Mouse (Mus musculus): Measurements from ENCODE around the gene Ptprf. TPM values are rescaled to one million over a fixed set of nuclear protein-coding genes. Genes with fewer than 3 reads are reported as not detected.

Ptprf gene
- total RNA-seq (2015; ENCODE audit: low replicate concordance) (0.84 TPM in 1 of 2 replicates, not detected in the other), total RNA-seq (2017; ENCODE audit: low replicate concordance) (0.13 TPM in 1 of 2 replicates, not detected in the other)

- ATAC-seq (replicated peaks; ENCODE audit: low FRiP score, poor library complexity, severe bottlenecking): no peak
Observed at GRCm38 (mm10) chr4:118291231-118291630, at the start of gene Ptprf. Gene Ptprf, minus strand, starts transcription at chr4:118291405.

- ATAC-seq (replicated peaks; ENCODE audit: low FRiP score, poor library complexity, severe bottlenecking): no peak
Observed at GRCm38 (mm10) chr4:118336658-118337057, 45.5 kb upstream of the Ptprf start.

DNA sequence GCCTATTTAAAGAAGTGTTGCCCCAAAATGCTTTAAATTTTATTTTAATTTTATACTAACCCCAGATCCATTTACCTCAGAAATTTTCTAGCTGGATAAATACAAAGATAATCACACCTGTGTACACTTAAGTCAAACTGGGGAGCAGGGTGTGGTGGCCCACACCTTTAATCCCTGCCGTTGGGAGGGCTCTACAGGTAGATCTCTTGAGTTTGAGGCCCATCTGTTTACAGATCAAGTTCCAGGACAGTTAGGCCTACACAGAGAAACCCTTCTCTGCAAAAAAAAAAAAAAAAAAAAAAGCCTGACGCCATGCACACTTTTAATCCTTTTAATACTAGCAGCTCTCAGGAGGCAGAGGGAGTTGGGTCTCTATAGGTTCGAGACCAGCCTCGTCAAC, 44.8 kb upstream of the Ptprf start:
- no peak for ATAC-seq (replicated peaks; ENCODE audit: low FRiP score, poor library complexity, severe bottlenecking)

DNA sequence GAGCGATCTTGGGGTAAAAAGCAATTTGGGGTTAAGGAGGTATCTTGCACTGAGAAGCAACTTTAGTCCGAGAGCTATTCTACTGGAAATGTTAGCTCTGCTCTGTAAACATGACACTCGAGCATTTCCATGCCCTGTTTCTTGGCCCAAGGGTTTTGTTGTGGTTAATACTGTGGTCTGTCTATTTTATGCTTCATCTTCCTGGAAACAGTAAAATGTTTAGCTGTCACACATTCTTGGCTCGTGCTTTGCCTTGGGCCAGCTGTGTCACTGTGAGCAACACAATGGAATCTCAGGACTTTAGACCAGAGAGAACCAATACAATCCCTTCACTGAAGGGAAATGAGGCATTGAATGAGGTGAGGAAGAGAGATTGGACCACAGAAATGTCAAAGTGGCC, 40.6 kb upstream of the Ptprf start:
- no peak for ATAC-seq (replicated peaks; ENCODE audit: low FRiP score, poor library complexity, severe bottlenecking)

DNA sequence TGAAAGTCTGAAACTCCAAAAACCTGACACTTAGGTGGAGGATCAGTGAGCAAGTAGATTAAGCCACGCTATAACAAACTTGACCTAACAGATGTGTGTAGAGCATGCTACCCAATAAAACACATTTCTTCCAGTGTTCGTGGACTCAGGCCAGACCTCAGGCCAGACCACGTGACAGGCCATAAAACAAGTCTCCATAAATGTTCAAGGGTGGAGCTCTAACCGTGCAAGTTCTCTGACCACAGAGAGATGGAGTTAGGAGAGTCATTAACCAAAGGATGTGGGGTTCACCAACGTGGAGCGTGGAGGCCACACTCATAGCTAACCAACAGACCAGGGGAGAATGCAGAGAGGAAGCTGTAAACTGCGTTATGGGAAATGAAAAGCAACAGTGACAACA, 35.3 kb upstream of the Ptprf start:
- no peak for ATAC-seq (replicated peaks; ENCODE audit: low FRiP score, poor library complexity, severe bottlenecking)

- ATAC-seq (replicated peaks; ENCODE audit: low FRiP score, poor library complexity, severe bottlenecking): no peak
Observed at GRCm38 (mm10) chr4:118320636-118321035, 29.4 kb upstream of the Ptprf start.

DNA sequence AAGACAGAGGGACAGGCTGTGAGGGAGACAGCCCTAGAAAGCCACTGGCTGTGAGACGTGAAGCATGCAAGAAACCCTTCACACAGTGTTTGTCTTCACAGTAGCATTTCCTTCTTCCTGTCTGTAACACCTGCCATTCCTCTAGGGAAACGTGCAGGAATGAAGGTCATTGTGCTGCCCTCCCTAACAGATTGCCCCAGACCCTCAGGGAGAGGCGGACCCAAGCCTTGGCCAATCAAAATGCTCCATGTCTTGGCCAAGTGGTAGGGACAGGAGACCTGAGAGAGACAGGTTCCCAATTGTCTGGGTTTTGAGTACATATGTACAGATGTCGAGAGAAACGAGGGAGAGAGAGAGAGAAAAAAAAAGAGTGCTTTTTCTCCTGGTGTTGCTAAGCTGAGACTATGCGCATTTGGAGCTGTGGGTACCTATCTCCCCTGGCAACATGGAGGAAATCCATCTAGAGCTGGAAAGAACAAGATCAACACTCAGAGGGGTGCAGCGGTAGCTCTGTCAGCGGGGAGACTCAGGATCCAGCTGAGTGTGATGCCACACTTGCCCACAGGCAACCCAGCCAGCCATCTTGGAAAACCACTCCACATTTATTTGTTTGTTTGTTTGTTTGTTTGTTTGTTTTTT, 28.6 kb upstream of the Ptprf start:
- ATAC-seq (replicated peaks; ENCODE audit: low FRiP score, poor library complexity, severe bottlenecking): no peak

- no peak for ATAC-seq (replicated peaks; ENCODE audit: low FRiP score, poor library complexity, severe bottlenecking)
Observed at GRCm38 (mm10) chr4:118316662-118317061, 25.5 kb upstream of the Ptprf start.

DNA sequence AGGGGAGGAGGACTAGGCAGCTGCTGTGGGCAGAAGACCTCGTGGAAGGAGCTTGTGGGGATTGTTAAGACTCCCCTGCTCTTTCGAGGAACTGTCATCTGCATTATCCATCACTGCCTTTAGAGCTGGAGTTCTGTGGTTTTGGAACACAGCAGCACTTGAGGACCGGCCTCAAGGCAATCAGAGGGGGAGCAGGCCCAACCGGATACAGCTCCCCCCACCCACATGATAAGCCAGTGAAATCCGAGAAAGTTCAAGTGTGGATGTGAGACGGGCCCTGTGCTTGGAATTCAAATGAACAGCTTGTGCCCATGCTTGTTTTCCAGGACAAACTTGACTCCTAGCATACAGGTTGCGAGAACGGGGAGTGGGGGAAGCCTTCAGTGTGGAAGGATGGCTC, 24.1 kb upstream of the Ptprf start:
- ATAC-seq (replicated peaks; ENCODE audit: low FRiP score, poor library complexity, severe bottlenecking): no peak

- no peak for ATAC-seq (replicated peaks; ENCODE audit: low FRiP score, poor library complexity, severe bottlenecking)
Observed at GRCm38 (mm10) chr4:118310461-118310860, 19.3 kb upstream of the Ptprf start.

DNA sequence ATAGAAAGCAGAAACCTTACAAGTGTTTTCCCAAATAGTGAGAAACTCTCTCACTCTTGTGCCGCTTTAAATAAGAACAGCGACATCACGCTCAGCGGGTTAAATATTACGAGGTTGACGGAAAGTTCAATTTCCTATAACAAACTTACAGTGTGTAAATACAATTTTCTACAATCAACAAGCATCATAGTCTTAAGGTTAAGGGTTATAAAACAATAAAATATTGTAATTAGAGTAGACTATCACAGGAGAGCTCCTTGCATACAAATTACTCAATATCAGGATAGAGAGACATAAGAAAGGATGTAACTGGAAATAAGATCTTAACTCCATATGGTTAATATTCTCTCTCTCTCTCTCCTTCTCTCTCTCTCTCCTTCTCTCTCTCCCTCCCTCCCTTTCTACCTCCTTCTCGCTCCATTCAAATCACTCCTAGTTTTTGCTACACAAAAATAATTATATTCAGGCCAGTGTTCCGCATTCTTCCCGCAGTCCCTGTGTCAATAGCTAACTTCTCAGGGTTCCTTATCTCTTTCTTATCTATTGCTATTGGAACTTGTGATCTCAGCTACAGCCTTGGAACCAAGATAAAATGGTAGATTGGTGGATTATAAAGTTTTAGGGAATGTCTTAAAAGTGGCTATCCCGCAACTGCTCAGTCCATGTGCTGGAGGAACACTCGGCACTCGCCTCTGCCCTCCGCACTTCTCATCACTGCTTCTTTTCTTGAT, 16.5 kb upstream of the Ptprf start:
- no peak for ATAC-seq (replicated peaks; ENCODE audit: low FRiP score, poor library complexity, severe bottlenecking)

- ATAC-seq (replicated peaks; ENCODE audit: low FRiP score, poor library complexity, severe bottlenecking): no peak
Observed at GRCm38 (mm10) chr4:118306113-118306696, 15.0 kb upstream of the Ptprf start.

DNA sequence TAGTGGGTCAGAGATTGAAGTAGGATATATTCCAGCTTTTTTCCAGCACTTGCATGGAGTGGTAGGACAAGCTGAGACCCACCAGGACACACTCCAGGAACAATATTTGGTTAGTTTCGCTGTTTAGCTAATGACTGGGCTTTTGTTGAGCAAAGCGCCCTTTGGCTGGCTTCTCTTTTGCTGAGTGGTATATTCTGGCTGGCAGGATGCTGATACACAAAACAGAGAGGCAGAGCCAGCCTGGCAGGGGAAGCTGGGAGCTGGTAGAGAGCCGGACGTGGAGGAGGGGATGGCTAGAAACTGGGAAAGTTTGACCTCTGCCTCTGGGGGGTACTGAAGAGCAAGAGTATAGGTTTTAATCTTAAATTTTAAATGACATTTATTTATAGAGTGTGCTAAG, 13.8 kb upstream of the Ptprf start:
- ATAC-seq (replicated peaks; ENCODE audit: low FRiP score, poor library complexity, severe bottlenecking): no peak

DNA sequence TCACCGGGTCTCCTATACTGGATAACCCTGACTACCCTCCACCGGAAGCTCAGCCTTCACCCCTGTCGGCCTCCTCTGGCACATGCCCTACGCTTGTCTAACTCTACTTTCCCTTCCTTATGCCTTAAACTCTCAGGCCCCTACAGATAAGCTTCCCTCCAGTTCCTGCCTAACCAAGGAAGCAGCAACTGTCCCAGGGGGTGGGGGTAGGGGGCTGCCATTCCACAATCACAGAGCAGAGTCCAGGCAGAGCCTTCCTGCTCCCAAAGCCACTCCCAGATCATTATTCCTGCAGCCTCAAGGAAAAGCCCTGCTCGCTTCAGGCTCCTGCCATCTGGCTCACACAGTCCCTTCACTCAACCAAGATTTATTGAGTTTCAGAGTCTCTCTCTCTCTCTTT, 6.6 kb upstream of the Ptprf start:
- ATAC-seq (replicated peaks; ENCODE audit: low FRiP score, poor library complexity, severe bottlenecking): no peak

GRCm38 (mm10) chr4:118295651-118296561, 4.7 kb upstream of the Ptprf start:
- no peak for ATAC-seq (replicated peaks; ENCODE audit: low FRiP score, poor library complexity, severe bottlenecking)

DNA sequence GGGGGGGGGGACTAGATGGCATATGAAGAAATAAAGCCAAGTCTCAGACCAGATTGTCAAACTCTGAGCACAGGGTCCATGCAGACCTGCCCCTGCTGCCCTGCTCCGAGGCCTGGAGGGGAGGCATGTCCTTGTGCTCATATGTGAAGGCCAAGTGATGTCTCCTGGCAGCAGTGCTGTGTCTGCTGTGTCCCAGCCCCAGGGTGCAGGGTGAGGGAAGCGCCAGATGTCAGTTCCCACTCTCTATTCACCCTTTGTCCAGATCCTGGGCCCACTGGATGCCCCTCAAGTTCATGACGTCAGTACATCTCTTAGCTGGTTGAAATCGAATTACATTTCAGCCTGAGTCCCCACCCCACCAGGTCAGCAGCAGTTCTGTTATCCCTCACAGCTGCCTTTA, 3.6 kb upstream of the Ptprf start:
- ATAC-seq (replicated peaks; ENCODE audit: low FRiP score, poor library complexity, severe bottlenecking): no peak

DNA sequence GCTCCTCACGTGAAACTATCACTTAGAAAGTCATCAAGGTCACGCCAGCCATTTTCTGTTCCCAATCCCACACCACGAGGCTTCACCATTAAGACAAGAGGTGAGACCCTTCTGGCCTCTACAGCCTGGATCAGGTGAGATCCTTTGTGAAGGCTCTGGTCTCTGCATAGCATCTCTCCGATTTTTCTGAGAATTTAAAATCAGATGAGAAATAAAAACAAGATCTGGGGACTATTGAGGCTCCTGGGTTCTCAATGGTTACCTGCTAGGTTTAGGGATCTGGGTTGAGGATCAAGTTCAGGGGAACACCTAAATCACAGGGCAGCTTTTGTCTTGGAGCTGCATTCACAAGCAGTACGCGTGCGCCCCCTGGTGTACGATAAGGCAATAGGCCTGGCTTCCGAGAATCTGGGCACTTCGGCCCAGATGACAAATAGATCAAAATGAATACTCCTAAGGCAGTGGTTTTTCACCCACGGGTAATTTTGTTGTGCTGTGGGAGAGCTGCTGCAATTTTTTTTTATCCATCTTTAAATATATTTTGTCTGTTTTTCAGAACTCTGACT, 1.6 kb upstream of the Ptprf start:
- ATAC-seq (replicated peaks; ENCODE audit: low FRiP score, poor library complexity, severe bottlenecking): 0 out of 2 replicates have a peak, but pooled peaks have one; percentile 54

DNA sequence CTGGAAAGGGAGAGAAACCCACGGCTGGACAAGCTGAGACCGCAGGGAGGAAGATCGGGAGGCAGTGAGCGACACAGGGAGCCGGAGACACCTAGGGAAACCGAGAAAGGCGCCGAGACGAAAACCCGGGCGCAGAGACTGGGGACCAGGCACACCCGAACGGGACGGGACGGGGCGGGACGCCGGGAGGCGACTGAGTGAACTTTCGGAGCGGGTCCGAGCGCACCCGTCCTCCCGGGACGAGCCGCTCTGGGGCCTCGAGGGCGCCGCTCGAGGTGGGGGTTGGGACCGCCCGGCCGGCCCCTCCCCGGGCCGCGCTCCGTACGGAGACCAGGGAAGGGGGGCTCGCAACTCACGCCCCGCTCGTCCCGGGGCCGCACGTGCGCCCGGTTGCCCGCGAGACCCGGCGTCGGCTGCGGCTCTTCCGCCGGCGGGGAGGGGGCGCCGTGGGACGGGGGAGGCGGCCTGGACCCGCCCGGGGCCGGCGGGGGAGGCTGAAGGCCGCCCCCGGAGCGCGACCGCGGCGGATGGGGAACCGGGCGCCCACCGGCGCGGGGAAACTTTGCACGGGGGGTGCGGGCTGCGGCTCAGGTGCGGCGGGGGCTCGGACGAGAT, 682 bp downstream of the Ptprf start:
- no peak for ATAC-seq (replicated peaks; ENCODE audit: low FRiP score, poor library complexity, severe bottlenecking)

GRCm38 (mm10) chr4:118289960-118290415, 1.2 kb downstream of the Ptprf start:
- ATAC-seq (replicated peaks; ENCODE audit: low FRiP score, poor library complexity, severe bottlenecking): no peak

All from erythroid progenitor cell, adult 5-6 weeks (primary cell).